Mouse (Mus musculus): ENCODE data around the gene H13. TPM values are rescaled to one million over a fixed set of nuclear protein-coding genes. Genes with fewer than 3 reads are reported as not detected.
"Not testable (repeated sequence)": the region's sequence is repeated elsewhere in the genome, so short reads cannot be mapped to it uniquely, and the experiment has no call there.

The H13 gene
- total RNA-seq, 2 experiments from 2014 or later: 47.6 to 51.4 TPM

GRCm38 (mm10) chr2:152657398-152657797 lies 11.9 kb upstream of the H13 start:
- intact Hi-C loops (cut with DNase I): loop anchor here (1.0 to 5.0 kb wide), 2 partner anchors 42 to 105 kb away; no protein-coding TSS in a partner anchor
- DNase-seq: peak in 1 of 2 experiments; percentile 62

DNA sequence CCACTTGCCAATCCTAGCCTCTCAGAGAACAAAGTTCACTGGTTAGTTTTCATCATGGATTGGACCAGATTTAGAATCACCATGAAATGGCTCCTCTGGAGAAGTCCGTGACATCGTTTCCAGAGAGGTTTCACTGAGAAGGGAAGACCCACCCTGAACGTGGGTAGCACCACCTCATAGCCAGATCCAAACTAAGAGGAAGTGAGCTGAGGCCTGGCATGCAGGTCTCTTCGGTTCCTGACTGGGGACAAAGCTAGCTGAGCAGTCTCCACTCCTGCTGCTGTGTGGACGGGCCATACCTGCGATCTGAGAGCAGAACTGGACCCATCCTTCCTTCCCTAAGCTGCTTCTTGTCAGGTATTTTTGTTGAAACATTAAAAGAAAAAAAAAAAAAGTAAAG lies 8.1 kb upstream of the H13 start:
- intact Hi-C loops (cut with DNase I): no loop called here
- no peak for DNase-seq

- intact Hi-C loops (cut with DNase I); DNase-seq: not testable (repeated sequence)
These were observed 3.1 kb upstream of the H13 start for GRCm38 (mm10) chr2:152666191-152666590.

GRCm38 (mm10) chr2:152669639-152670484 lies 601 bp downstream of the H13 start:
- peak; percentile 53 to 57 for DNase-seq
- intact Hi-C loops (cut with DNase I): loop anchor here (1.0 kb wide), 1 partner anchor 26 kb away; no protein-coding TSS in a partner anchor

- no peak for DNase-seq
- intact Hi-C loops (cut with DNase I): no loop called here
These were observed 1.9 kb downstream of the H13 start for GRCm38 (mm10) chr2:152670983-152671641.

GRCm38 (mm10) chr2:152671642-152671999 lies 2.4 kb downstream of the H13 start:
- intact Hi-C loops (cut with DNase I): no loop called here

DNA sequence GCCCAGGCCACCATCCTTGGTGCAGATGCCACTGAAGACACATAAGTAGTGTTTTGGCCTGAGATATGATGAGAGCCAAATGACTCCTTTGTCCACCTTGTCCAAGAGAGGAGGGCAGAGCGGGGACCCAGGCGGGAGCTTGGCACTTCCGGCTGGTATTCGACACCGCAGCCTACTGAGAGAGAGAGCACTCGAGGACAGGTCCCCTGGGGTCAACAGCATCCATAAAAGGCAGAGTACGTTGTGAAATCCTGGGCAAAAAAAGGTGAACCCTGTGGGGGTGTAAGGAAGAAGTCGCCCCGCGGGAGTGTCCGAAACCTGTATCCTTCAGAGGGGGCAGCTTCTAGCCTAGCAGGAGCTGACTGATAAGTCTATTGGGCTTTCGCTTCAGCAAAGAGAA lies 2.9 kb downstream of the H13 start:
- no peak for DNase-seq
- intact Hi-C loops (cut with DNase I): no loop called here

More at GRCm38 (mm10) chr2:152671642-152671999, 2.4 kb downstream of the H13 start:
- peak; percentile 52 to 54 for DNase-seq

DNA sequence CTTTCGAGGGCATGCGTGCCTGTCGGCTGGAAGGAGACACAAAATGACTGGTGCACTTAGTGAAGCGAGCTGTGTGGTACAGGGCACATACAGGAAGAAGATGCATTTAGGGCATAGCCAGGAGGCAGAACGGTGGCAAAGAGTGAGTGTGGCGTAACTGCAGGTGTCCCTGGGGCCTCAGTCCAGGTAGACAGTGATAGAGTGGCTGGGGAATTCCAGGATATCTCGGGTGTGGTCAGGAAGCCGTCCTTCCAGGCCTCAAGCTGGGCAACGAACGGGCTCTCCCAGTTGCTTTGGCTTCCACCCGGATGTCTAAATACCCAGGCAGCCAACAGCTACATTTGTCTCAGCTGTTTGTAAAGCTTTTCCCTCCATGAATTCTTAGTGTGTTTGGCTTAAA lies 4.9 kb downstream of the H13 start:
- intact Hi-C loops (cut with DNase I): no loop called here
- DNase-seq: no peak

DNA sequence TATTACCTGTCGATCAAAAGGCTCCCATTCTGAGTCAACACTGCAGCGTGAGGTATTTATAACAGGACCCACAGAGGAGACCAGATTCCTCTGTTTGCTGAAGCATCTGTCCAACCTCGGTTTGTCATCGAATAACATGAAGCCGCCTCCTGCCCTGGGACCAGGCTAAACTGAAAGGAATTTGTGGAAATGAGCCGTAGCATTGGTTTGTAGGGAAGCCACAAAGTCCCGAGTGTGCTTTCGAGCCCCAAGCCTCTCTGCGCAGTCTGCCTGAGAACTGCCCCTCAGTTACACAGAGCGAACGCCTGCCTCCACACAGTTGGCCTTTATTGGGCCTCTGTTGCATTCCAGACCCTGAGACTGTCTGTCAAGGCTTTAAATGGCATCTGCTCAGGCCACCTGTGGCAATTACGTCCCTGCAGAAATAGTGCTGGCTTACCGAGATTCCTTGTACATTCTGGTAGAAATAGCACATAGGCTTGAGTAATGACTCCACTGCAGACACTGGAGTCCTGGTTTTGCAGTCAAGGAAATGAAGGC lies 6.1 kb downstream of the H13 start:
- intact Hi-C loops (cut with DNase I): loop anchor here (5.0 kb wide), 1 partner anchor 58 kb away; no protein-coding TSS in a partner anchor
- DNase-seq: no peak

GRCm38 (mm10) chr2:152678302-152678701 lies 9.0 kb downstream of the H13 start:
- DNase-seq: peak; percentile 50 to 66
- intact Hi-C loops (cut with DNase I): loop anchor here (5.0 kb wide), 1 partner anchor 61 kb away; no protein-coding TSS in a partner anchor

DNA sequence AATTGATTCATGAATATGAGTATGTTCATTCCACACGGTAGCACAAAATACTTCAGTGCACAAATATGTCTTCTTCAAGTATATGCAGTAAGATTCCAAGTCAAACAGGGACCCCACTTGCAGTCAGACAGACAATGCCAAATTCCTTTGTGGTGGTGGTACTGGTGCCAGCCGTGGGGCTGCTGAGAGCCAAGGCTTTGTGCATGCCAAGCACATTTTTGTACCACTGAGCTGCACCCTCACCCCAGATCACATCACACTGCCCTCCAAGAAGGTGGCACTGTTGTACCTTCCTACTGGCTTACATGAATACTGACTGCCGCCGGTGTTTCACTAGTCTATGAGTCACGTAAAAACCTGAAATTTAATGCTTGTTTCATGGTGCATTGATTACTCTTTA lies 9.7 kb downstream of the H13 start:
- no peak for DNase-seq
- intact Hi-C loops (cut with DNase I): loop anchor here (5.0 kb wide), 1 partner anchor 62 kb away; no protein-coding TSS in a partner anchor

DNA sequence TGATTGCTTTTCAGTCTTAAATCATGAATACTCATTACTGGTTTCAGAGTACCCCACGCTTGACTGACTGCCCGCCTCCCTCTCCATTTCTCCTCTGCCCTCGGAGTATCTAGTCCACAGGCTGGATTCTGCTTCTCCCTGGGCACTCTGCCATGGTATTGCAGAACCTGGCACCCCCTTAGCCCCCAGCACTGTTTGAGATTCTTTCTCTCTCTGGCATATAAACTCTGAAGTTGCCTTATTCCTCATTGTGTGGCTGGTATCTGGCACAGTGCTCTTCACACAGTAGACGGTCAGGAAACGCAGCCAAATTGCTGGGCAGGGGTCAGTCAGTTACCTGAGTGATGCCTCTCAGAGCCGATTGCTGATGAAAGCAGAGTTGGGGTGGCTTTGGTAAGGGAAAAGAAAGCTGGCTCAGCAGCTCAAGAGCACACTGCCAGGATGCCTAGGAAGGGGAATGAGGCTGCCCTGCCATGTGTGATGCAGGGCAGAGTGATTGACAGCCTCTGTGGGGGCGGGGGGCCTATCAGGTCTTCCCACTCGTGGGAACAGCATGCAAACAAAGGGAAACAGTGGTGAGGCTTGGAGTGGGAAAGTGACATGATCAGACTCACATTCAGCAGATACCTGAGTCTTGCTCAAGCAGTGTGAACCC lies 10.6 kb downstream of the H13 start:
- intact Hi-C loops (cut with DNase I): loop anchor here (5.0 kb wide), 1 partner anchor 63 kb away; no protein-coding TSS in a partner anchor
- no peak for DNase-seq

DNA sequence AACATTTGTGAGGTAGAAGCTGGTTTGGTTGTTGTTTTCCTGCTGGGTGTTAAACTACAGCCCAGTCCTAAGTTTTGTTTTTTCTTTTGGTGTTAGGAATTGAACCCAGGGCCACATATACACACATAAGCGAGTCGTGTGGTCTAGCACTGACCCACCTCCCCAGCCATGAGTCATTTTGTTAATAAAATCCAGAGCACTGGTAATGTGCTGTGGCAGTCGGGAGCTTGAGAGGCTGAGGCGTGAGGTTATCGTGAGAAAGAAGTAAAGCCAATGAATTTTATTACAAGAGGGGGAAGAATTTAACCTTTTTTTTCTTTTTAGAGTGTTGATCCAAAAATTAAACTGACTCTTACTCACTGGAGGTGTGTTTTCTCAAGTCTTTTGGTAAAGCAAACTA lies 13.8 kb downstream of the H13 start:
- no peak for DNase-seq
- intact Hi-C loops (cut with DNase I): no loop called here

GRCm38 (mm10) chr2:152686399-152686798 lies 17.1 kb downstream of the H13 start:
- intact Hi-C loops (cut with DNase I): no loop called here
- no peak for DNase-seq

DNA sequence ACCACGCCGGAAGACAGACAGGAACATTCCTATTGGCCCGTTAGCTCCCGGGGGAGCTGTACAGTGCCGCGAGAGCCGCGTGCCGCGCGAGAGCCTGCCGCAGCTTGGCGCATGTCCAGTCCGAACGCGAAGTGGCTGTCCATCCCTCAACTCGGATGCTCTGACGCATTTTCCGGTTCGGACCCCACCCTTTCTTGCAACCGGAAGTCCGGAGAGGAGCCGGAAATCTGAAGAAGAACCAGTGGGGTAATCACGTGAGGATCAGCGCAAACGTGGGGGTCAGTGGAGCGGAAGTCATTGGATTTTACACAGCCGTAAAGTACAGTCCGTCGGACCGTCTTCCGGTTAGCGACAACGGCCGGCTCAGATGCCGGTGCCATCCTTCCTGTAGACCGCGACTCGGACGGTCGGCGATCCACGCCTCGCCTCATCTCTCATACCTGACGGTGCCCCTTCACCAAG lies 17.6 kb downstream of the H13 start, which contains the start of gene Mcts2:
Mcts2 (plus strand) TSS at position 230 of the 462 bp plus-strand sequence.
- intact Hi-C loops (cut with DNase I): no loop called here
- peak; percentile 96 for DNase-seq

DNA sequence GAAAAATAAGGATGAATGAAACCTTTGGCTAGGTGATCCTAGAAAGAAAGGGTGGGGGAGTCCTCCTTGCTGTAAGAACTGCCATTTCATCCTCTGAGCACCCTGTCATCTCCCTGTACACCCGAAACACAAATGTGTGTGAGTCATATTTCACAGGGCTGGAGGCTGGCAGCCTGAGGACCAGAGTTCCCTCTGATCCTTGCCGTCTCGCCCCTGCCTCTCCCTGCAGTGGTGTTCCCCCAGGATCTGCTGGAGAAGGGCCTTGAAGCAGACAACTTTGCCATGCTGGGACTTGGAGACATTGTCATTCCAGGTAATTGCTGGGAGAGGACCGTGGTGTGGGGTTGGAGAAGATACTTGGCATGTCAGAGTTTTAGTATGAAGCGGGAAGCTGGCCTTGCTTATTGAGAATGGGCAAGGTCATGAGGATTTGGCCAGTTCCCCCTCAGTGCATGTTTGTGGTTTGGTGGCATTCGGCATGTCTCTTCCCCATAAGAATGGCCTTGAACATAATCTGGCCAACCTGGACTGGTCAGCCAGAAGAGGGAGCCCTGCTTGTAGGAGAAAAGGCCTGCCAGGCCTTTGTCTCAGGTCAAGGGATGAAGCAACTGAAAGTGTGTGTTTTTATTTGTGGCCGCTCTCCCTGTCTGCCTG lies 22.4 kb downstream of the H13 start:
- DNase-seq: peak in 1 of 2 experiments; percentile 42
- intact Hi-C loops (cut with DNase I): loop anchor here (10.0 kb wide), 1 partner anchor 323 kb away; the partner anchor contains the start of gene Pdrg1

DNA sequence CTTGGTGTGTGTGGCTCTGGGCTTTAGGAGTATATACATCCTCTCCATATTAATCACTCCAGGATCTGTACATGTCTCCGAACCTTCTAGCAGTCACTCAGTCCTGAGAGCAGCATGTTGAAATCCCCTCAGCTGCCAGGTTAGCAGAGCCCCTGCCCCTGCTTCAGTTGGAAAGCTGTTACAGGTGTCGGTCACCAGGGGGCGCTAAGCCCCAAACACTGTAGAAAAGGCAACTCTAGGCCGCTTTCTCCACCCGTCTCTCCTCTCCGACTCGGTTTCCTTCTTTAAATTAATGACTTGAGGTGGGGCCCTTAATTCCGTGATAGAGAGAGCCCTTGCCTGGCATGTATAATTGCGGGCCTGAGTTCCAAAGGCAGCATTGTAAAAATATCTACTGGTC lies 24.0 kb downstream of the H13 start:
- peak; percentile 73 to 83 for DNase-seq

GRCm38 (mm10) chr2:152693735-152694134 lies 24.5 kb downstream of the H13 start:
- DNase-seq: no peak
- intact Hi-C loops (cut with DNase I): loop anchor here (1.0 to 10.0 kb wide), 2 partner anchors 138 to 321 kb away; partner anchors contain the start of genes Bcl2l1 and Pdrg1

More for the DNA sequence above, 24.0 kb downstream of the H13 start:
- intact Hi-C loops (cut with DNase I): loop anchor here (1.0 to 10.0 kb wide), 2 partner anchors 138 to 322 kb away; partner anchors contain the start of genes Bcl2l1 and Pdrg1

DNA sequence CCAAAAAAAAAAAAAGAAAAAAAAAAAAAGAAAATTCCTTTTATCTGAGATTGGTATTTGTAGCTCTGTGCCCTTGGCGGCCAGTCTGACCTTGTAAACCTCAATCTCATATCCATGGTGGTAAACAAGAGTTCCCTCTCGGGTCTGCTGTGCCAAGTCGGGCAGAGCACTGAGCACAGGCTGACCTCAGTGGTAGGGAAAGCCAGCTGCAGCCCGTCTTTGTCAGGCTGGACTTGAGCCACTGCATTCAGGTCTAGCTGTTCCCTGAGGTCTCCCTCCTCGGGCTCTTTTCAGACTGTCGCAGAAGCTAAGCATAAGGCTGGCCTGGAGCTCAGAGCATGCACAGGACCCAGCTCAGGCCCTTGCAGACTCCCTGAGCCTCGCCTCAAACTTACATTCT lies 25.4 kb downstream of the H13 start:
- intact Hi-C loops (cut with DNase I): loop anchor here (10.0 kb wide), 1 partner anchor 320 kb away; the partner anchor contains the start of gene Pdrg1

More for the DNA sequence above, 25.4 kb downstream of the H13 start:
- peak; percentile 53 to 58 for DNase-seq
